Mouse (Mus musculus) megakaryocyte, embryonic 14.5 days (primary cell): ENCODE data around the gene Pxn.

Experiments
- FLI1 ChIP-seq: IDR thresholded peaks from 2 replicates; pipeline ENCODE4 v1.6.1; 2012; ENCODE audit warnings: low read length, inconsistent platforms, mixed read lengths
- GATA1 ChIP-seq: IDR thresholded peaks from 3 replicates; pipeline ENCODE4 v1.6.1; 2012; ENCODE audit warnings: mixed read lengths, low read length, inconsistent platforms, borderline replicate concordance

DNA sequence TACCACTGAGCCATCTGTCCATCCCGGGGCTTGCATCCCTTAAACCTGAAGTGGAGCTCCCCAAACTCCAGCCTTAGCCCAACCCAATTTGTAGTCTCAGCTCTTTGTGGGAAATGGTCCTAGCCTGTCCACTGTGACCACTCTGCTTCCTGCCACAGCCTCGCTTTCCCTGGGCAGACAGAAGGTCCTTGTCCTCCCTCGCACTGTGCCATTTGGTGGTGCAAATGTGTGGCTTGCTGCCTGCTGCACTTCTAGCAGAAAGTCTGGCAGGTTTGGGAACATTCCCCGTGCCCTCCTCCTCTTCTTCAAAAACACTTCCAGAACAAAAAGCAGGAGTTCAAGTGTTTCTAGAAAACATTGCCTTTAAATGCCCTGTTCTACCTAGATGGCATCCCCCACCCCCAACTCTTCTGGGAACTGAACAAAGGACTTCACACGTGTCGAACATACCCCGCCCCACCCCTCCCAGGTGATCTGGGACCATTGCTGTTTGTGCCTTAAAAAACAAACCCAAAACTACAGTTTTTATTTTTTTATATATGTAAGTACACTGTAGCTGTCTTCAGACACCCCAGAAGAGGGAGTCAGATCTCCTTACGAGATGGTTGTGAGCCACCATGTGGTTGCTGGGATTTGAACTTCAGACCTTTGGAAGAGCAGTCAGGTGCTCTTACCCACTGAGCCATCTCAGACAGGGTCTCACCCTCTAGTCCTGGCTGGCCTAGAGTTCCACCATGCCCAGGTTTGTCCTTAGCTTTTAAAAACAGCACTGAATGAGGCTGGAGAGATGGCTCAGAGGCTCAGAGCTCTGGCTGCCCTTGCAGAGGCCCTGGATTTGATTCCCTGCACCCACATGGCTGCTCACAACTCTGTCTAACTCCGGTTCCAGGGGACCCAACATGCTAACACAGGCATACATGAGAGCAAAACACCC, 7.9 kb upstream of the Pxn start:
- TF ChIP-seq GATA1 (no peak), FLI1 (no peak)
